Mouse (Mus musculus) heart, adult 2 months (tissue): ENCODE results near the gene Usp21.

Experiments
- CTCF ChIP-seq: fragments of 200-600 bp; IDR thresholded peaks from 2 replicates; pipeline ENCODE4 v1.8.1; 2022; ENCODE audit warnings: antibody characterized with exemption, mild to moderate bottlenecking, moderate library complexity
- EP300 ChIP-seq: fragments of 200-500 bp; IDR thresholded peaks from 2 replicates; pipeline ENCODE4 v1.6.1; 2011; ENCODE audit warnings: low read depth, low read length, control low read depth; ENCODE audit not compliant: insufficient read depth
- POLR2A ChIP-seq: fragments of 200-500 bp; IDR thresholded peaks from 2 replicates; pipeline ENCODE4 v1.6.1; 2011; ENCODE audit warnings: mild to moderate bottlenecking, low read depth, low read length, control low read depth; ENCODE audit not compliant: insufficient read depth

DNA sequence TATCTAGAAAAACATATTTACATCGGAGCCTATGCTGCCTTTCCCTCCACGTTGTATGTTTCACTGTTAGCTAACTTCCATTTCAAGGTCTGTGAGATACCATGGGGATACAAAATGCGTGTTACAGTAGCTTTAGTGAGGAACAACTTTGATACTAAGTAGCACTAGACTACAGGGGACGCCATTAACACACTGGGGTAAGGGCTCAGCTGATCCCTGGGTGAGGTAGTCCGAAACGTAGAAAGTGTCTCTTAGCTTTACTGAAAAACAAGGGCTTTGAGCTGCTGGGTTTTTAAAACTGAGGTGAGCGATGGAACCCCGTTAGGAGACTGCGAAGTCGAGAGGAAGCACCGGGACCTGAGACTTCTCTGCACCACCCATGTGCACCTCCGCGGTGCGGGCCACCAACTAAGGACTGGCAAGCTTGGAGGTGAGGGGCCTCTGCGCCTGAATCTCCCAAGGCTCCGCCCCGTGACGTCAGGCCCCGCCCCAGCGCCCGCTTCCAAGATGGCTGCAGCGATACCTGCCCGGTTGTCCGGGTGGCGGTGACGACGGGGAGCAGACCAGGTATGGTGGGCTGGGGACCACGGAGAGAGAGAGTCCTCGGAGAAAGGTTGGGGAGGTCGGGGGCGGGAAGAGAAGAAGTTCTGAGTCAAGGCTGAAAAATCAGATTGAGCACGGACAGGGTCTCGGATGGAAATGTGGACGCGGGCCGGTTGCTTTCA lies 17.8 kb downstream of the Usp21 start, which contains the start of gene B4galt3:
- TF ChIP-seq POLR2A (peak; percentile 99), CTCF (no peak), EP300 (0 out of 2 replicates have a peak, but pooled peaks have one; percentile 49)
